Mouse (Mus musculus): ENCODE results near the gene Anp32b.

GRCm38 (mm10) chr4:46507736-46508460 is 57.2 kb downstream of the Anp32b start:
- TF ChIP-seq CTCF (IDR thresholded peaks at IDR 0.05; ENCODE audit: control insufficient read depth, insufficient read depth, low read length) = peak; percentile 84
- no peak for TF ChIP-seq POLR2A (IDR thresholded peaks at IDR 0.05; ENCODE audit: borderline replicate concordance, control insufficient read depth, low read depth, low read length)
